Mouse (Mus musculus): ENCODE measurements around the gene Relt.

The Relt gene

DNA sequence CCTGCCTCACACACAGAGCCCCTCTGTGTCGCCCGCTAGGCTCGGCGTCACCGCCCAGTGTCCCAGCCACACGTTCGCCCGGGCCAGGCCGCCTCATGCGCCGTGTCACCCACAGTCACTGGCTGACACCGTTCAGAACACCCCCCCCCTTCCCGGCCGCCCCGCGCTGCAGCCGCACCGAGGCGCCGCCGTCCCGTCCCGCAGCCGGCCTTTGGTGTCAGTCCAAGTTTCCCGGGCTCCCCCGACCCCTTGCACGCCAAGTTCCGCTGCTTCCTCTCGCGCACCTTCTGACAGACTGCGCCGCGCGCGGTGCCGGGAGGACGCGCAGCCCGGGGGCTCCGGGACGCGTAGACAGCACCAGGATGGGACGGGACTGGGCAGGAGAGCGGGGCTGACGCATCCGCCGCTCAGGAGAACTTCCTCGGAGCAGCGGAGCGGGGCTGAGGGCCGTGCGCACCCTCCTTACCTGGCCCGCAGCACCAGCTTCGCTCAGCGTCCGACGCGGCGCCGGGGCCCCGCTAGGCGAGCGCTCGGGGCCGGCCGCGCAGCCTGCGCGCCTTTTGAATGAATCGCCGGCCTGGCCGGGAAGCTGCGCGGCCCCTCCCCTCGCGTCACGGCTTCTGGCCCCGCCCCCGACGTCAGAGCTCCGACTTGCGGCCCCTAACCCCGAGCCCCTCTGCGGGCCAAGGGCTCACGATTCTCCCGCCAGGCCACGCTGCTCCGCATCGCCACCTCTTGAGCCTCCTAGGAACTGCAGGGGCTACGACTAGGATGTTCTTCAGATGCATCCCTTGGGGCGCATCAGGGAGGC, at the start of gene Relt:
TSS of gene Relt (minus strand) at position 619 of the 811 bp plus-strand sequence.
- DNase-seq (ENCODE audit: low spot score in 2 of 2) = peak; percentile 89 to 91

DNA sequence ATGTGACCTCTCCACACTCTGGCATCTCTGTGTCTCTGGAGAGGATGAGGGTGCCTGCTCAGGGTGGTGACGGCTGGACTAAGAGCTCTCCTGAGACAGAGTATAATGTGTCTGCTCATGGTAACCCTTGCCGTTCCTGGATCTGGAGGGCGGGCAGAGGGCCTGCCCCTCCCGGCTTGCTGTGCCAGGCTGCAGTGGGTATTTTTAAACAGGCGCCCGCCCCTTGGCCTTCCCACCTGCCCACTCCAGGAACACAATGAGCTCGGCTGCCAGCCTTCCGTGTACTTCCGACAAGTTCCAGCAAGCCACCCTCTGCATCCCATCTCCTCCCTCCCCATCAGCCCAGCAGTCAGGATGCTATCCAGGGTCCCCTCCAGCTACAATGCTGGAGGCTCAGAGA, 48.5 kb upstream of the Relt start:
- DNase-seq (ENCODE audit: low spot score in 2 of 2) = peak in 1 of 2 experiments; percentile 66

DNA sequence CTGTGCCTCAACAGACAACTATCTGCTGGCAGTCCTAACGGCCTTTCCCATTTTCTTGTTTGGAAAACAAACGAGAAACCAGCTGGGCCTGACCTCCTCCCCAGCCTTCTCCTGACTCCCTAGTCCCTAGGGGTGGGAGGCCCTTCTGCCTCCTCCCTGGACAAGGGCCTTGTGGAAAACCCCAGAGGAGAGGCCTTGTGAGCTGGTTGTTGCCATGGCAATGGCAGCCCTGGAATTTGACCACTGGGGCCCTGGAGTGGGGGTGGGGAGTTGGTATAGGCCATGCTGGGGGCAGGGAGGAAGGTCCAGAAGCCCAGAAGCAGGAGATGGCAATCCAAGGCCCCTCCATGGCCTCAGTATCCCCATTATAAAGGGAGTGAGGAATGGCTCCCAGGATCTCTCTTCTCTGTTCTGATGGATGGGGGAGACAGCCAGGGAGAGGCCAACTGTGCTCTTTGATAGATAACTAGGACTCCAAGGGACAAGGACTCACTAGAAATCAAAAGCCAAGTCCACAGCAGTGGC, 48.1 kb upstream of the Relt start:
- DNase-seq (ENCODE audit: low spot score in 2 of 2) = peak in 1 of 2 experiments; percentile 68

DNA sequence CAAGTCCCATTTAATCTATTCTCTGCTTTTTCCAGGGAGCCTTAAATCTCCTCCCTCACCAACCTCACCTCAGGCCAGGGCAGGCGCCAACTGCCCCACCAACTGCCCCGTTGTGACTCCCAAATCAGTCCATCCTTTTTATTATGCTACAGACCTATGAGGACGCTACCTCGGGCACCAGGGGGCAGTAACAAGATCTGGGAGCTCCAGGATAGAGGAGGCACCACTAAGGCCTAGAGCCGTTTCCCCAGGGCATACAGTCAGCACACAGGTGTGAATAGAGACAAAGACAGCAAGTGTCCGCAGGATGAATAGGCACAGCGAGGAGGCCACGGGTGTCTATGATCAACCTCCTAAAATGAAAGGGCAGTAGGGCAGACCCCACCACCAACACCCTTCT, 45.3 kb upstream of the Relt start:
- no peak for DNase-seq (ENCODE audit: low spot score in 2 of 2)

DNA sequence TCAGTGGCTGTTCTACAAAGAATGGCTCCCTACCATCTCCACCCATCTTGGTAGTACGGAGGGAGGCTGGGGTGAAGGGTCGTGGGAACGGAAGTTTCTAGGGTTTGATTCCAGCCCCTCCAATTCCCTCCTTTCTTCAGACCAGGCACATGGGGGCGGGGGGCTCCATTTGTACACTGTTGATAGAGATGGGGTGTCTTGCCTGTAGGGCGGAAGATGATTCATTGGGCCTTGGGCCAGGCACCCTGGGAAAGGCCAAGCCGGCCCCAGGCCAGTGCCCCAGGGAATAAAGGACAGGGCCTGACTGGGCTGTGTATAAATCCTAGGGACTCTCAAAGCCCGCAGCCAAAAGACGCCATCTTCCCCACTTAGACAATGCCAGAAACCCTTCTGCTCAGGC, 44.8 kb upstream of the Relt start:
- peak; percentile 70 to 81 for DNase-seq (ENCODE audit: low spot score in 2 of 2)

DNA sequence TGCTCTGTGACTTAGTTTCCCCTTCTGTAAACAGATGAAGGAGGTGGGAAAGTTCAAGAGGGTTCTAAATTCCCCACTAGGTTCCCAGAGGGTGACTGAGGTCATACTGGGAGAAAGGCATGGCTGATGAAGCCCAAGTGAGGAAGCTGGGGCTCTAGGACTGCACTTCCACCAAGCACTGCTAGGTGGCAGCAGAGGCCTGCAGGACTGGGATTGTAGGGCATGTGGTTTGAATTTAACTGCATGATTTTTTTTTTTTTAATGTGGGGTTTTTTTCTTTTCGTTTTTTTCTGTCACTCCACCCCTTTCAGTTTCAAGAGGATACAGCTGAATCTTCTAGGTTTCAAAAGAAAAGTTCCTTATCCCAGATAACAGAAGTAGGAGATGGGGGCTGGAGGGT, 44.0 kb upstream of the Relt start:
- peak; percentile 77 to 85 for DNase-seq (ENCODE audit: low spot score in 2 of 2)

DNA sequence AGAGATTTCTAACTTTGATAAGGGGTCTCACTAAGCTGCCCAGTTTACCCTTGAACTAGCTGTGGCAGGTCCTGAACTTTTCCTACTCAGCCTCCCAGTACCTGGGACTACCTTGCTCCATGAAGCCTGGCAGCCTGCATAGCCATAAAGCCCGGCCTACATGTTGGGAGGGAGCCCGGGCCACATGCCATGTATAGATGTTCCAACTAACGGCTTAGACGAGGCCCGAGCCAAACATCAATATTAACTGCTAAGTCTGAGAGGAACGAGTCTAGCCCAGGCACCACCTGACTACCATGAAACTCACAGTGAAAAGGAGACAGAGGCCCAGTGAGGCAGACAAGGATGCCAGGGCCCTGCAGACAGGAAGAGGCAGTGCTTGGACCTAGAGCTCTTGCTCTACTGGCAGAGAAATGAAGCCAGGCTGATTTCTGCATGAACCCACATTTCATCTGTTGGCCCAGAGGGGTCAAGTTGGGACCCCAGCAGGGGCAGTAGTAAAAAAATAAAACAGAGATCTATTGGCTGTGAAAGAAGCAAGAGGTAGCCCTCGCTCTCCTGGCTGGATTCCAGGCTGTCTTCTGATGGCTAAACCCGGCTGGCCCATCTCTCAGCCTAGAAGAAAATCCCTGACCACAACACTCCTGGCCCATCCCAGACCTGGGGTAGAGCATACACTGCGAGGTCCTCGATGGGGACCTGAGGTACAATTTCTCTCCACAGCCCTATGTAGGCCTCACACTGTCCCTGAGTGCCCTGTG, 43.0 kb upstream of the Relt start:
- no peak for DNase-seq (ENCODE audit: low spot score in 2 of 2)

DNA sequence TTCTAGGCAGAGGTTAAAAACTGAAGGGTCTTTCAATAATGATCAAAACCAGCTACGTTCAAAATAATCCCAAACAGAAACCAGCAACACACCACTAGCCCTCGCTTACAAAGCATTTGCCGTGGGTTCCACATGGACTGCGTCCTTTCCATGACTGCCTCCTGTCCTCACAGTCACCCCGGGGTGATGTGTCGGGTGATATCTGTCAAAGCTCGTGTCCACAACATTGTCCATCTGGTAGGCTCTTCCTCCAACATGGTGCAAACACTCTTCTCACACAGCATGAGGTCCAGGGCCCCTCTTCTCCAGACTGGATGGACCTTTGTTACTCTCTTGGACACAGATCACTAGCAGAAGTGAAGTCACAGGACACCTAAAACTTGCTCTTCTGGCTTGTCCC, 41.8 kb upstream of the Relt start:
- no peak for DNase-seq (ENCODE audit: low spot score in 2 of 2)

DNA sequence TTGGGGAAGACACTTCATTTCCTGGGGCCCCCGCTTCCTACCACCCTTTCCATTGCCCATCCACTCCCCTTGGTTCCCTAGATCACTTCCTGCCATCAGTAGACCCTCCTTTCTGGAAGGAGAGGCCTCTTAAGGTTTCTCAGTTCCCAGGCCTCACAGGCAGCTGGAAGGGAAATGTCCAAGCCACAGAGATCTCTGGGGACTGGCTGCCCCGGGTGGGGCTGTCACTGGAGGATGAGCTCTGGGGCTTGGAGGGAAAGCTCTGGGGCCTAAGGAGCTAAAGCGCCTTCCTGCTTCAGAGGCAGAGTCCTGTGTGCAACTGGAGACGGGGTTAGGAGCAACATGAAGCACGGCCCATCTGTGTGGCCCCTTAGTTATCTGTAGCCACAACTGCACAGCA, 41.4 kb upstream of the Relt start:
- DNase-seq (ENCODE audit: low spot score in 2 of 2) = peak in 1 of 2 experiments; percentile 57

DNA sequence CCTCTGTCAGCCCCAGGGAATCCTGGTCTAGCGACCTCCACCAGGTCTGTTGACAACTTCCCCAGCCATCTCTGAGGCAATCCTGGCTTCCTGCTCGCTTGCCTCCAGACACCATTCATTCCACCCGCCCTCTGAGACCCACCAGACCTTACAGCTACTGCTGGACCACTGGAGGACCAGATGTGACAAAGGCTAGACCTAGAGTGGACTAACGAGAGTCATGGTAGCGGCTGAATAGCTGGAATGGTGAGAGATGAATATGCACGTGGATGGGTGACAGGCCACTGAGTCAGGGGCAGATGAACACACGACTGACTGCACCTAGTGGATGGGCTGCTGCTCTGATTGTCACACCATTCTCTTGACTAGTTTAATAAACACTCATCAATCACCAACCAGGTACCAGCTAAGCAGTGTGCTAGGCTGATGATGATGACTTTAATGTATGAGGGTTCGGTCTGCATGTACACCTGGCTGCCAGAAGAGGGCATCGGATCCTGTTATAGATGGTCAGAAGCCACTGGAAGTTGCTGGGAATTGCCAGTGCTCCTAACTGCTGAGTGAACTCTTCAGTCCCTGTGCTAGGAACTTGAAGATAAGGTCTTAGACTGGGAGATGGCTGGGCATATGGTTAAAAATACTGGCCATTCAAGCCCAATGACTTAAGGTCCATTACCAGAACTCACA, 39.3 kb upstream of the Relt start:
- DNase-seq (ENCODE audit: low spot score in 2 of 2) = no peak

DNA sequence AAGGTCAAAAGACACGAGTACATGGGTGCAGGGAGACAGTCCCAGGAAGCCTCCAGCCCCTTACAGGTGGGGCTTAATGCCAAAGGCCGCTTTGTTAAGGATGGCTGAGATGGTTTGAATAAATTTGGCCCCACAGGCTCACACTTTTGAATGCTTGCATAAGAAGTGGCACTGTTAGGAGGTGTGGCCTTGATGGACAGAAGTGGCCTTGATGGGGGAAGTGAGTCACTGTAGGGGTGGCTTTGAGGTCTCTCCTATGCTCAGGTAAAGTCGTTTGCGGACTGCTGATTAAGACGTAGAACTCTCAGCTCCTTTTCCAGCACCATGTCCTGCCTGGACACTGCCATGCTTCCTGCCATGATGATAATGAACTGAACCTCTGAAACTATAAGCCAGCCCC, 34.6 kb upstream of the Relt start:
- DNase-seq (ENCODE audit: low spot score in 2 of 2) = no peak

DNA sequence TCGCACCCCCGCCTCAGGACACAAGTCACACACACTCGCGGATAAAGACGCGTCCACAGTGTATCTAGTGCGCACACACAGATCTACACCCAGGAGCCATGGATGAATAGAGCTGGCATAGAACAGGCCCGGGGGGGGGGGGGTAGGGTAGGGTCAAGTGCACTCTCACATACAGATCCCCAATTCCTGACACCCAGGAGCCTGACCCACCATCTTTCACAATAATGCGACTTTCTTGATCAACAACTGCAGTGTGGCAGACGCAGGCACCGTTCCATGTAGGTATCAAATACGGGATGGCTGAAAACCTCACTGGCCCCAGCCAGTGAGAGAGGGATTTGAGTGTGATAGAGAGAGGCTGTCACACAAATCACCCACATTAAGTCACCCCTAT, 31.6 kb upstream of the Relt start:
- DNase-seq (ENCODE audit: low spot score in 2 of 2) = no peak

DNA sequence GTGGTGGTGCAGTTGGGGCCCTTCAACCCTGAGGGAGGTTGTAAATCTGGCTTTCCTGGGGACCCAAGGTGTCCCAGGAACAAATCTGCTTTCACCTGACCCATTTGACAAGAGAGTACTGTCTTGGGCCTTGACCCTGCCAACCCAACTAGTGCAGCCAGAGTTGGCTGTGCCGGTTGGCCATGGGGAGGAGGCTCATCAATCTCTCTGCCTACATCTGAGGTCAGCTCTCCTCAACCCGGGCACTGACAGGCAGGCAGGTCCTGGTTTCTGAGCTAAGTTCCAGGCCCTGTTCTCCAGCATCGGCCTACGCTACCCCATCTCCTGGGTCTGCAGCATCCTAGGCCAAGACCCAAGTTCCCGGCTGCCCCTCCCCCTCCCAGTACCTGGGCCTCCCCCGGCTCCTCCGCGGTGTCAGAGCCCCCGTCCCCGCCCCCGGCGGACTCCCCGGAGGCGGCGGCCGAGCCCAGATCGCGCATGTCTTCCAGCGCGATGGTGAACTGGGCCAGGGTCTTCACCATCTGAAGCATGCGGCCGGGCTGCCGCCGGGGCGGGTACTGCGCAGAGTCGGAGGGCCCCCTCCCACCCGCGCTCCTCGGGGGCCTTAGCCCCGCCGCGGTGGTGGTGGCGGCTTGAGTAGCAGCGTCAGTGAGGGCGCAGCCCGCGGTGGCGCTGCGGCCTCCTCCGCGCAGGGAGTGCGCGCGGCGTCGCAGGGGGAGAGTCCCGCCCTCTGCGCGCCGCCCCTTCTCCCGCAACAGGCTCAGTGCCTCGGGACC, 31.0 kb upstream of the Relt start:
- no peak for DNase-seq (ENCODE audit: low spot score in 2 of 2)

DNA sequence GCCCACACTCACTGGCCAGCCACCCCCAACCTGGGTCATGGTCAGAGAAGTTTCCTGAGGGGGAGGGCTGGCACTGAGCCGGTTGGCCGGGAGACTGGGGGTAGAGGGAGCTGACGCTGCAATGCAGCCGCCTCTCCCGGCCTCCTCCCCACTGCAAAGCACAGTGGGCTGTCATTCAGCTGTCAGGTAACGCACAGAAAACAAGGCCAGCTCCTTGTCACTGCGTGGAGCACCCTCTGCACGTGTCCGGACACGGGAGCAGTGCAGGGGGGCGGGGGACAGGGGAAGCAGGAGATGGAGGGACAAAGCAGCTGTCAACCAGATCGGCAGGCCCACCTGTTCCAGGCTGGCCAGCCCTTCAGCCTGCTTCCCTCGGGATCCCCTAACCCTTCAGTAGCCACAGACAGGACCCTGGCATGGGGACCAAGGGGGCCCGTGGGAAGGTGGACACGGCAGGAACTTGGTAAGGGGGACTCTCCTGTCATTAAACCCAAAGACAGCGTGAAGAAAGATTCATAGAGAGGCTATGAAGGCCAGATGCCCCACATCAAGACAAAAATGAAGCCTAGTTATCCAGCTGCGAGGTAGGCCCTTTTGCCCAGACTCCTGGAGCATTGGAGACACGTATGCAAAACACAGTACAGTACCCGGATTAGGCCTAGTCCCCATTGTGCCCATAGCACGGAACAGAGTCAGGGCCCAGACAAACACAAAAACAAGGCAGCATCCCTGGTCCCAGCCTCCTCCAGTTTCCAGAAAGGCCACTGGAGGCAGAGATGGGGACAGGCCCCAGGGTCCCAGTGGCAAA, 30.2 kb upstream of the Relt start:
- DNase-seq (ENCODE audit: low spot score in 2 of 2) = no peak

DNA sequence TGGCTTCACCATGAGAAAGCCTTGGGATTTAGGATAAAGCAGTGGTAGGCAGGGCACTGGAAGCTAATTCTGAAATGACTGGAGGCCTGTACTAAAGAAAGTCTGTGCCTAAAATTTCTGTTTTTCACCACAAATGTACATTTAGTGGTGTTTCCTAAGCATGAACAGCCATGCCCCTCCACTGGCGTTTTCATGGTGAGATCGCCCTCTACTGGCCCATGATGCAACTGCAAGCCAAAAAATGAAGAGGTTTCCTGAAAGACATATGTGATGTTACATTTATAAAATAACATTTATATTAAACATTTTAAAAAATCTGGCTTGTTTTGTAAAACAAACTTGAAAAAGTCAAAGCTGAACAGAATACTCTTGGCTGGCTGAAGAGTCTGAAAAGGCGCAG, 23.3 kb upstream of the Relt start:
- DNase-seq (ENCODE audit: low spot score in 2 of 2) = peak in 1 of 2 experiments; percentile 35

DNA sequence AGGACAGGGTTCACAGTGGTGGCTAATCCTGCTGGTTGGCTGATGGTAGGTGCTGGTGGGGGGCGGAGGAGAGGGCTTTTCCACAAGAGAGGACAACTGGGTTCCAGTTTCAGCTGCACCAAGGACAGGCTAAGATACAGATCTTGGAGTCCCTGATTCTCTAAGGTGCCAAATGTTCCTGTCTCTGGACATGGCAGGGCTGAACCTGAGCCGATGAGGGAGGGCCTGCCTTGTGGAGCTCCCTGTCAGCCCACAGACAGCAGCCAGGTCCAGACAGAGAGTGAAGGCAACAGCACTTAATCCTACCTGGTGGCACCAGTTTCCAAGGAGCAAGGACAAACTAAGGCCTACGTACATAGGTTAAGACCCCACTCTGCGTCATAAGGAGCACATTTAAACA, 21.2 kb upstream of the Relt start:
- DNase-seq (ENCODE audit: low spot score in 2 of 2) = no peak

DNA sequence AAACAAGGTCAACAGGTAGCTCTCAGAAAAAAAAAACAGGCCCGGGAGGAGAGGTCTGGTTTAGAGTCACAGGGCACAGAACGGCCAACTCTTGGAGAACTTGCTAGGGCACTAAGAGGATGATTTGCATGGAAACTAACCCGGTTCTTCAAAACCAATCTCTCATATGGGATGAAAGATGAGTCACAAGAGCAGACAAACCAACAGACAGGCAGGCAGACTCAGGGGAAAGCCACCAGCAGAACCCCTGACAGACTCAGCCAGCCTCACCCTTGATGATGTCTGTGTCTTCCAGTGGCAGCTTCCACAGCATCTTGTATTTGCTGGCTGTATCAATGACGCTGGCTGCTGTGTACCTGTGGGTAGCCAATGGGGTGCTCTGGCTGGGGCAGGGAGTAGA, 18.7 kb upstream of the Relt start:
- no peak for DNase-seq (ENCODE audit: low spot score in 2 of 2)

DNA sequence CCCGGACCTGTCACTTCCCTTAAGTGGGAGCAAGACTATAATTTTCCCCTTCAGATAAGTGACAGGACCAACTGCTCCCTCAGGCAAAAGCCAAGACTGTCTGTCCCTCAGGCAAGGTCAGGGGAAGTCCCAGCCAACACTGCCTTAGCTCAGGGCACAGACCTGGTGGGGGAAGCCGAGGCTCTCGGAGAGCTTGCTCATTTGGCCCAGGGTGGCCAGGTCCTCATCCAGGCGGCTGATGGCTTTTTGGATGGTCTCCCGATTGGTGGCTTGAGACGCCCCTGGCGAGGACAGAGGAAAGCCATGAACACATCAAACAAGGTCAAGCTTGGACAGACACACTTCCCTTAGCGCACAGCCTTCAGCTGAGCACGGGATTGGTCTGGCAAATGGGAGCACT, 18.3 kb upstream of the Relt start:
- DNase-seq (ENCODE audit: low spot score in 2 of 2) = no peak

DNA sequence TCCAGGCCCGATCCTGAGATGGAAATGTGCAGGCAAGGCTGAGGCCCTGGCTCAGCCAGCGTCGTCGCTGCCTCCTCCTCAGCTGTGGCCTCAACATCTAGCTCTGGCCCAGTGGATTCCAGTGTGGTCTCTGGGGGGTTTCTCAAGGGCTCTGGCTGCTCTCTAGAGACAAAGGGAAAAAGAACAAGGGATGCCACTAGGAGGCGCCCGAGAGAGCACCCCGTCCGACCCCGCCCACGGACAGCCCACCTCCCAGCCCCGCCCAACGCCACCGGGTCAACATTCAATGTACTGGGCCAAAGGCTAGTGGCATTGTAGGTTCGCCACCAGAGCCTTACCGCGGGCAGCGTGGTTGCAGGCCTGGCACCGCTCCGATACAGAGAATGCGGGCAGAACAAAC, 16.3 kb upstream of the Relt start:
- DNase-seq (ENCODE audit: low spot score in 2 of 2) = peak in 1 of 2 experiments; percentile 50

DNA sequence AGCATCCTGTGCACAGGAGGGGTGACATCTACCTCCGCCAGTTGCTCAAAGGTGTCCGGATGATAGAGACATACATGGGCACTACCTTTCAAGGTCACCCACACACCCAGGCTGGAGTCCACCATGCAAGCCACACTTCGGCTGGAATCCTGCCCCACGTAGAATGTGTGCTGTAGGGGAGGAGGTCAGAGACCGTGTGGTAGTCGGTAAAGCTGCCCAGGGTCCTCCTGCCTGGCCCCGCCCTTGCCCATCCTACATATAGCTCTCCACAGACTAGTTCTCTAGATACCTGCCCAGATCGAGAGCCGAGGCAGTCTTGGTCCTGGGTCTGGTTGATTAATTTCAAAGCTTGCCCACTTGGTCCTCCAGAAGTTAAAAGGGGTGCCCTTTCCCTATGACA, 13.5 kb upstream of the Relt start:
- DNase-seq (ENCODE audit: low spot score in 2 of 2) = no peak

DNA sequence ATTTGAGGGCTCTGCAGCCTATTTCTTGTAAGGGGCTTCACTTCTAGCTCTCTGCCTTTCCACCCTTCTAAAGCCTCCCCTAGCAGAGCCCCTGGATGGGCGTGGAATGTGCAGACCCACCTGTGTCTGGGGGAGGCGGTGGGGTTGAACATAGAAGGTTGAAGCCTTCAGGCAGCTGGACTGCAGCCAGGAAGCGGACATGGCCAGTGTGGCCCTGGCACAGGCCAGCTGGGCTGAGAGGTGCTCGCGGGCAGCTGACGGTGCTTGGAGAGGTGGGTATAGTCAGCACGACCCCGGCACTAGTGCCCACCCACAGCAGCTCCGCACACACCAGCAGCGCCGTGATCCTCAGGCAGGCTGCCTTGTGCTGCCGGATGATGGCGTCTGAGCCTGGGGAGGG, 13.0 kb upstream of the Relt start:
- DNase-seq (ENCODE audit: low spot score in 2 of 2) = no peak

All from heart, adult 9 months (tissue).